Mouse (Mus musculus) urinary bladder, postnatal 10 days (tissue): ENCODE results near the gene Lce3a.

Experiments used
- DNase-seq: peaks from one replicate; pipeline ENCODE4 v3.0.0; 2022; ENCODE audit warnings: low spot score

Lce3a gene

DNA sequence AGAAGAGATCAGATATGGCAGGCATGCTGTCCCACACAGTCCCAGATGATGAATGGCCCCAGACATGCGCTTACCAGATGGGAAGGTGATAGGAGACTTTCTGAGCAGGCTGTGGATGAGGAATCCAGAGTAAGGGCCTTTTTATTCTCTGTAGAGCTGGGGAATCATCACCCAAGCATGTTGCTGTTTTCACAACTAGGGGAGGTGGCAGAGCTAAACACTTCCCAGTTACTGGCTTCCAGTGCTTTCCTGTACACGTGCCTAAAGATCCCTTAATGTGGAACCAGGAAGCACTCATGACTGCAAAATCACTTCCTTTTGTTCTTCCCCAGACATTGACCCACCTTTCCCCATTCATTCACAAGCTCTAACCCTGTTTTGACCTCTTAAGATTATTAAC, at the start of gene Lce3a:
Gene Lce3a (minus strand): TSS at position 101 of the 400 bp plus-strand sequence.
- no peak for DNase-seq

DNA sequence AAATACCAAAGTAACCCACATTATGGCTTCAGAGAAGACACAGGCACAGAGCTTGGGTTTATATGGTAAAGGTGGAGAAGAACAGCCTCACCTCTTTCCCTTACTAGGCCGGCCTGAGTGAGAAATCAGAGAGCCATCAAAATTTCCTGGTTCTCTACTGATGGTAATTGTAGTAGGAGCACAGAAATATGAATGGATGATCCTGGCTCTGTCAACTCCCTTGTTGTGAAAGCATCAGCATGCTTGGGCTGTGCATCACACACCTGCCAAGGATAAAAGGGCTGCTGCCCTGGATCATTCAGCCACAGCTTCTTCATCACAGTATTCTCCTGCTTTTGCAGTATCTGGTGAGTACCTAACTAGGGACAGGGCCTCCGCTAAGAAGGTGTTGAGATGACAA, 40.7 kb upstream of the Lce3a start, which contains the start of gene Lce3e:
Gene Lce3e (plus strand): TSS at position 301 of the 400 bp plus-strand sequence.
- DNase-seq: no peak

DNA sequence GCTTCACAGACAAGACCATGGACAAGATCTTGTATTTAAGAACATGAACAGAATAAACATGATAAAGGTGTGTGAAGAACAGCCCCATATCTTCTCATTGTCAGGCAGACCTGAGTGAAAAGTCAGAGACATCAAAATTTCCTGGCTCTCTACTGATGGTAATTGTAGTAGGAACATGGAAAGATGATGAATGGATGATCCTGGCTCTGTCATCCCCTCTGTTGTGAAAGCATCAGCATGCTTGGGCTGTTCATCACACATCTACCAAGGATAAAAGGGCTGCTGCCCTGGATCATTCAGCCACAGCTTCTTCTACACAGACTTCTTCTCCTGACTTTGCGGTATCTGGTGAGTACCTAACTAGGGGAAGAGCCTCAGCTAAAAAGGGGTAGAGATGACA, 31.1 kb upstream of the Lce3a start, which contains the start of gene Lce3d:
Gene Lce3d (plus strand): TSS at position 301 of the 400 bp plus-strand sequence.
- no peak for DNase-seq

DNA sequence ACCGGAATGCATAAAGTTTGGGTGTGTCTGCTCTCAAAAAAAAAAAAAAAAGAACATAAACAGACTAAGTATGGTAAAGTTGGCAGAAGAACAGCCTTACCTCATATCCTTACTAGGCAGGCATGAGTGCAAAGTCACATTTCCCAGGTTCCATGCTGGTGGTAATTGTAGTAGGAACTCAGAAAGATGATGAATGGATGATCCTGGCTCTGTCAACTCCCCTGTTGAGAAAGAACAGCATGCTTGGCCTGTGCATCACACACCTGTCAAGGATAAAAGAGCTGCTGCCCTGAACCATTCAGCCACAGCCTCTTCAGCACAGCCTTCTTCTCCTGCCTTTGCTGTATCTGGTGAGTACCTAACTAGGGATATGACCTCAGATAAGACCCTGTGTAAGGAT, 18.2 kb upstream of the Lce3a start, which contains the start of gene Lce3c:
Gene Lce3c (plus strand): TSS at position 301 of the 400 bp plus-strand sequence.
- DNase-seq: no peak

DNA sequence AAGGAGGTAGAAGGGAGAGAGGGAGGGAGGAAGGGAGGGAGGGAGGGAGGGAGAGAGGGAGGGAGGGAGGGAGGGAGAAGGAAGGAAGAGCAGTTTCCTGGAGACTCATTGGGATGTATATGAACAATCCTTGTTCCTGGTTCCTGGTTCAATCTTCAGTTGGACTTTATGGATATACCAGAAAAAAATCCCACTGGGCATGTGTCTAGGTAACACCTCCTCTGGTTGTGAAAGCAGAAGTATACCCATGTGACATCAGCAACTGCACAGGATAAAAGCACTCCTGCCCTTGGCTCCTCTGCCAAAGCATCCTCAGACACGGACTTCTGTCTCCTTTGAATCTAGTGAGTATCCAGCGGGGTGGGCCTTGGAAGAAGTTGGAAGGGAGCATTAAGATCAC, 6.6 kb upstream of the Lce3a start, which contains the start of gene Lce3b:
Gene Lce3b (plus strand): TSS at position 301 of the 400 bp plus-strand sequence.
- DNase-seq: no peak

DNA sequence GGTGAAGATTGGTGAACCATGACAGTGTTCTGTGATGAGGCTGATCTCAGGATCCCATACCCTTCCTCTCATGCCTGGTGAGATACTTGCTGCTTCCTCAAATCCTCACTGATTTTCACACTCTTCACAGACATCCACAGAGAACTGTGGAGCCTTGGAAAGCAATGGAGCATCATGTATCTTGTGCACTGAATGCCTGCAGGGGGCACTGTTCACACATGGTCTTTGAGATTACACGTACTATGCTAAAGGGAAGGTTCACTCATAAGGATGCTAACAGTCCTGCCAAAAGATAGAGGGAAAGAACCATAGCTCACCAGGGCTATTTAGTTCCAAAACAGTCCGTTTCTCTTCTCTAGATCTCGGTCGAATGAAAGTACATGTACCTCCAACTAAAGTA, 5.7 kb downstream of the Lce3a start:
- DNase-seq: no peak

DNA sequence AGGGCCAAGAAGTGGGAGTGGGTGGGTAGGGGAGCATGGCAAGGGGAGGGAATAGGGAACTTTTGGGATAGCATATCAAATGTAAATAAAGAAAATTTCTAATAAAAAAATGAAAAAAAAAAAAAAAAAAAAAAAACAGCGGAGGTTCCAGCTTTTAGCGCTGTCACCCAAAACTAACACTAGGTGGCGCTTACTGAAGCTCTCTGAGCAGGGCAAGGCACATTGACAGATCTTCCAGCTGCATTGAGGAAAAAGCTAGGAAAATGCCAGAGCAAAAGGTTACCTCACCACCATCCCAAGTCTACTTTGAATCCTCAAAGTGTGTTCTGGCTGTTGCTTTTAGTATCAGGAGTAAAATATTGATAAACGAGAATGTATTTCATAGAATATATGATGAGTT, 18.5 kb downstream of the Lce3a start:
- DNase-seq: no peak

DNA sequence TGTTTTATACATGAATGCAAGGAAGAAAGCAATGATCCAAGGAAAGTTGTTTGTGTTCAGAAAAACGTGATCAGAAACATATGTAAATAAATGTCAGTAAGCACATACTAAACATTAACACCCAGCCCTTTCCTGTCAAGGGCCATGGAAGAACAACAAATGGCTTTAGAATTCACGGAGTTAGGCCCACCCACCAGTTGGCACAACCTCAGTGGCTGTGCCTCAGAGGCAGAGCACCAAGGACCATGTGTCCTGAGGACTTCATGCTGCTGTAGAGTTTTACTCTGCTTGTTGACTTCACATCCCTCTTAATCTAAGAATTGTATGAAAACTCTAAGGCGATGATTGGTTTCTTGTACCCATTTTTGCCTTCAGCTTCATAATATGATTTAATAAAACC, 20.8 kb downstream of the Lce3a start:
- no peak for DNase-seq

DNA sequence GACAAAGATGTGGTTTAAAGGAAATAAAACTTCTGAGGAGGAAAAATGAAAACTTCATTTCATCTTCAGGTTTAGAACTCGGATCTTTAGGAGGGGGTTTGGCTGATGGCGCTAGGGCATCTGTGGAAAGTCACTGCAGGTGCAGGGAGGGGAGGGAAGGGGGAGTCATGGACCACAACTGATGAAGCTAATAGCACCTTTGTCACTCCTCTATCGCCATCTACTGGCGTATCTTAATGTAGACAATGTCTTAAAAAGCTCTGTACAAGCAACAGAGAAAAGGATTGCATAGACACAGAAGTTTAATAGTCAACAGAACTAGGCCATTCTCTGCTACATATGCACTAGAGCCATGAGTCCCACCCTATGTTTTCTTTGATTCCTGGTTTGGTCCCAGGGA, 22.4 kb downstream of the Lce3a start:
- DNase-seq: no peak

DNA sequence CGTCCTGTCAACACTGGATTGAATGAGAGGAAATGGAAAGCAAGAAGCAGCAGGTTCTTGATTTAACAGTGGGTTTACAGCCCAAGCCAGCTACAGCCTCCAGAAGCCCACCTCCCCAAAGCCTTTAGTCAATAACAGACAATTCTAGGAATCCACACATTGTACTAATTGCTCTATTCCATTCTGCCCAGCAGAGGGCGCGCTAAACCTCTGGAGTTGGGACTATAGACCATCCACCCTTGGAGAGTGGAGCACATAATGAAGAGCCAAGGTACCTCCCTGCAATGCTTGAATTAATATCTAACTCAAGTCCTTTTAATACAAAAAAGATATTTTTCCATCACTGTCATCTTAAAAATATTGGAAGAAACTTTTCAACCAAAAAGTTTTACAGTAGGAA, 23.0 kb downstream of the Lce3a start:
- no peak for DNase-seq

DNA sequence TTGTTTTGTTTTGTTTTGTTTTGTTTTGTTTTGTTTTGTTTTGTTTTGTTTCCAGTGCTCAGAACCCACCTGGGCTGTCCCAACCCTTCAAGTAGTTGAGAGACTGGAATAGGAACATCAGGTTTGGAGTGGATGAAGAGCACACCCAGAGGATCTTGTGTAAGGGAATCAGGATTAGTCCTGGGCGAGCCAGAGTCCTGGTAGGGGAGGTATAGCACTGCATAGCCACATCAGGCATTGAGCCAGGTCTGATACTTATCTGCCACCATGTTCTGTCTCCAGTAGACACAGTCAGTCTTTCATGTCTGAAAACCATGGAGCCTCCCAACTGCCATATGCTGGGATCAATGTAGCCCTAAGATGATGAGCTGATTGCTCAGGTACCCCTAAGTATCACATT, 31.5 kb downstream of the Lce3a start:
- DNase-seq: no peak

DNA sequence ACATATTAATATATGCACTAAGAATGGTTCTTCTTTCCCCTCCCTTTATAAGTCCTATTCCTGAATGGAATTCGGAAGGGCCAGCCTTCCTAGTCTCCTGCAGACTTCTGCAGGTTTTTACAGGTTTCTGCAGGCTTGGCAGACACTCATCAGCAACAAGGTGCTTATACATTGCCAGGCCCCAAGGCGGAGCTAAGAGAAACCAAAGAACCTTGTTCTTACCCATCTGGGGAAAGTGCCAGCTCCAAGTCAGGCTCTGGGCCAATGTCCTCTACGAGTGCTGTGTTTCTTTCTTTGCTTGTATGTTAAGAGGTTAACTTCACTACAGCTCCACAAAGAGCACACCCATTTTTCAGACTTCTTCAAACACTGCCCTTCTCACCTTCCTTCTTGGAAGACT, 32.0 kb downstream of the Lce3a start:
- DNase-seq: no peak
